Mouse (Mus musculus): Measurements from ENCODE around the gene Tbc1d16.

Gene Tbc1d16

DNA sequence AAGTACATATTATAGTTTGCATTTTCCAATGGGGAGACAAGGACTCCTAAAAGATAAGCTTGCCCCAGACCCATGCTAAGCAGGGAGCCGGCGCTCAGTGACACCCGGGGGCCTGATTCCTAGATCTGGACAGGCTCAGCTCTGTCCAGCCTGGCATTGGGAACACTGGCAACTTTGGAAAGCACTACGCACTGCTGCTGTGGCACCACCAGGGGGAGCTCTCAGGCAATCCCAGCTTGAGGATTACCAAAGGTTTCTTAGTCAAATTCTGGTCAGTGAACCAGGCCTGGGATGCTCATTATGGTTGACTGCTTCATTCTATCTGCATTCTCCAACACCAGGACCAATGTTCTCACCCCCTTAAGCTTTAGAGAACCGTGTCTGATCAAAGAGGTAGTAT lies 21.7 kb downstream of the Tbc1d16 start:
- peak; percentile 92 for DNase-seq

- no peak for DNase-seq
These were observed 22.6 kb downstream of the Tbc1d16 start for GRCm38 (mm10) chr11:119205738-119206137.

DNA sequence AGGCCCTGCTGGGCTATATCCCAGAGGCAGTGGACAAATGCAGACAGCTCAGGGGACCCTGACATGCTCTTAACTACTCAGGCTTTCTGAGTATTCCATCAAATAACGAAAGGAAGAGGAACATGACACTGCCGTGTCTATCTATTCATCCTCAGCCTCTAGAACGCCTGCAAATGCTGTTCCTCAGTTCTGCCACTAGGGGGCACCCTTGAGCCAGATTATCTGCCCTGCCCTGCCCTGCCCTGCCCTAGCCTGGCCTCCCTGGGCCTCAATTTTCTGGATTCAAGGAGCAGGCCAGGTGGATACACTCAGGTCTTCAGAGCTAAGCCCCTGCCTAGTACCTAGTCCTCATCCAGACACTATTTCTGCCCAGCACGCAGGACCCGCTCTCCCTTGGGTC lies 24.9 kb downstream of the Tbc1d16 start:
- peak; percentile 64 to 74 for DNase-seq

GRCm38 (mm10) chr11:119199233-119199601 lies 29.1 kb downstream of the Tbc1d16 start:
- DNase-seq, result peak in 1 of 2 experiments; percentile 55

DNA sequence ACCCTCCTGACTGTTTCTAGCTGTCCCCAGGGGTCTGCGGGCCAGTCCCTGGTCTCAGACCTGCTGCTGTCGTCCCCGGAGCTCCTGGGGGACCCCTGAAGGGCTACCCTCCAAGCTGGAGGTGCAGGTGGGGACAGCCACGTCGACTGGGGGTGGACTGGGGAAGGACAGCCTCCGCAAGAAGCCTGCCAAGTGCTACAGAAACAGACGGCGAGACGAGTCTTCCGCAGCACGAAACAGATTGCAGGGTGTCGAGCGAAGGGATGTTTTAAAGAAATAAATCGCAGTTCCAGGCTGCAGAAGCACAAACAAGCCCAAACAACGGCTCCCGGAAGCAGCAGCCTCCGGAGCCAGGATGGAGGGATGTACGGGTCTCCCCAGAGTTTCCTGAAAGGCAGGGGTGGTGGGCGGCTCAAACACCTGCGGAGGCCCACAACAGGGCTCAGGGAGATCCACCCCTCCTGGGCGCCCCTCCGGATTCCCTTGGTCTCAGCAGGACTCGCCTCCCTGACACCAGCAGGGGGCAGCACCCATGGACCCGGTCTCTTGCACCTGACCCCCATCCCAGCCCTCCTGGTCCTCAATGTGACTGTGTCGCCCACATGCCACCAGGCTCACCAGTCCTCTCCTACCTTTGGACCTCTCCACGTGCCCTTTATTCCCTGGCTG lies 29.6 kb downstream of the Tbc1d16 start:
- peak; percentile 84 to 92 for DNase-seq

DNA sequence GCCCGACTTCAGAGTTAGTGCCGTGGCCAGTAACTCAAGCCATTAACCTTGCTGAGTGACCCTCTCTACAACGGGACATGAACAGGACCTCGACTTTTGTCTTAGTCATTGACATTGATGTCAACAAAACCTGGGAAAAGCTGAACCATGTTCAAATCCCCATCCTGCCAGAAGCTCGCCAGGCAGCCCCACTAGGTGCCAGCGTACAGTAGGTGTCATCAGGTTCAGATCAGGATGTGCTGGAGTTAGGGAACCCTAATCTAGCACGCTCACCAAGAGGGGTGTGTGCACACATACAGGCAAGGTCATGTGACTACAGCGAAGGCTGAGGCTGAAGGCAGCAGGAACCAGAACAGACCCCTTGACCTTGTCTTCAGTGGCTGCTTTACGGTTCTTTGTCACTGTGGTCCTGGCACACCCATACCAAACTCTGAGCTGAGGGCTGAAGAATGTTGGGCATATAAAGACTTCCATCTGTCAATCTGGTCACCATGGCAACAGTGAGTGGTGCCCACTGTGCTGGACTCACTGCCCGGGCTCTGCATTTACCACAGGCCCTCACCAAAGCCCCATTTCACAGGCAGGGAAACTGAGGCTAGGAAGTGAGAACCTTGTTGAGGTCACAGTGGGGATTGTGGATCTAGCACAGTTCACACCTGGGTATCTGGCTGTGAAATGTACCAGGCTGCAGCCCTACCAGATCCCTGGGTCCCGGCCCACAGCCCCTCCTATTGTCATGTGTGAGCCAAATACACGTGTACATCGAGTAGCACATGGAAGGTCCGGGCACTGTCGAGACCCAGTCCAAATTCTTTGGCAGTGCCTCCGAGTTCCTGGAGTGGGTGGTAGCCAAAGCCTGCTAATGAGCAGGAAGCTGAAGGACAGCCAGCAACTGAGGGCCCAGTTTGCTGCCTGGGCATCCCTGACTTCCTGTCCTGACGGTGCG lies 30.4 kb downstream of the Tbc1d16 start:
- peak in 1 of 2 experiments; percentile 87 for DNase-seq

DNA sequence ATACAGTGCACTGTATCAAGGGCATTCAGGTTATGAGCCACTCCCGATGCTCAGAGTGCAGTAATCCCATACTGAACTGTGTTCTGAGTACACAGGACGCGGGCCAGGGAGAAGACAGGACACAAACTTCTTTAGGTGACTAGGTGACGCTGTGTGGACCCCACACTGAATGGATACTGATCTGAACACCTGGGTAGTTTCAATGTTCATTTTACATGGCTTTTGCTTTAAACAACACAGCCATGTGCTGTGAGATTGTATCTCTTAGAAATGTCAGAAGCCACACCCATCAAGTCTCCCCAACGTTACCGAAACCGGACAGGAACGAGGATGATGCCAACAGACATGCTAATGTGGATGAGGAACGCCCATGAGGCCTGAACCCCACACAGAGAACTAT lies 35.7 kb downstream of the Tbc1d16 start:
- no peak for DNase-seq

DNA sequence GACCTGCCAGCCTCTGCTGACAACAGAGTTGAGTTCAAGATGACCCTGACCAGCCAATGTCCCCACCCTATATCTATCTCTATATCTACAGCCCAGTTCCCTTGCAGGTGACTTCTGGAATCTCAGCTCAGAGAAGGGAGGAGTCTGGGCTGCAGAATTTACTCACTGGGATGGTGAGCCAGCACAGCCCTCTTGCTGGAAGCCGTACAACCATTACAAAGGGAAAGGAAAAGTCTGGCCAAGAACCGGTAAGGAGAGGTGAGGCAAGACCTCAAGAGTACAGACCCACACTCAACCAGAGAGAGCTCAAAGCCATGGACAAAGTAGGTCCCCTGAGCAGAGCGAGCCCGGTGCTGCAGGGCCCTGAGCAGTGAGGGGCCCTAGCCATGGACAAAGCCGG lies 36.1 kb downstream of the Tbc1d16 start:
- no peak for DNase-seq

DNA sequence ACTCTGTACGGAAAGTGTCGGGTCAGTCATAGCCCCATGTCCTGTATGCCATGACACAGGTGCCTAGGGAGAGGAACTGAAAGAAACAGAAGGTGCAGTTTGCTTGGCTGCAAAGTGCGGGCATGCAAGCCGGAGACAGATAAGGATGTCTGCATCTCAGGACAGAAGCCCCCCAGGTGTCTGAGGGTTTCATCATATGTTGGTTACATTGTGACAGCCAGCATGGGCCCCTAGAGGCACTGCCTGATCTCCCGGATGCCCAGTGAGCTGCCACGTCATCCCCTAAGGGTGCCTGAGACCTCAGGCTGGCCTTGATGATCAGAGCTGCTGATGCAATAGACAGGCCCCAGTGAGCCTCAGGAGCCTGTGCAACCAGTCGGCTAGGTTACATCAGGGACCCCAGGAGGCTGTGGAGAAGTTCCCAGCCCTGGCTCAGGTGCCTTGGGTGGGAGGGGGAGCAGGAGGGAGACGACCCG lies 36.7 kb downstream of the Tbc1d16 start:
- DNase-seq, result no peak

- DNase-seq, result peak; percentile 79 to 86
These were observed 37.8 kb downstream of the Tbc1d16 start for GRCm38 (mm10) chr11:119190498-119190897.

DNA sequence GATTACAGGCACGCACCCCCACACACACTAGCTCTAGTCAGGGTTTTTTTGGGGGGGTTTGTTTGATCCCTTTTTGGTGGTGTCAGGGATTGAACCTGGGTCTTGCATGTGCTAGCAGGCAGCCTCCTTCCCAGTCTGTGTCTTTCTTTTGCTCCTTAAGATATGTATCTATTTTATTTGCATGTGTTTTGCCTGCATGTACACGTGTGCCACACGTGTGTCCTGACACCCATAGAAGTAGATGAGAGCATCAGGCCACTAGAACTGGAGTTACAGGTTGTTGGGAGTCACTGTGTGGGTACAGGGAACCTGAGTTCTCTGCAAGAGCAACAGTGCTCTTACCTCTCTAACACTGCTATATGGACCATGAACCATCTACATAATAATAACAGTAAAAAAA lies 39.0 kb downstream of the Tbc1d16 start:
- no peak for DNase-seq

- no peak for DNase-seq
These were observed 39.9 kb downstream of the Tbc1d16 start for GRCm38 (mm10) chr11:119188389-119188788.

DNA sequence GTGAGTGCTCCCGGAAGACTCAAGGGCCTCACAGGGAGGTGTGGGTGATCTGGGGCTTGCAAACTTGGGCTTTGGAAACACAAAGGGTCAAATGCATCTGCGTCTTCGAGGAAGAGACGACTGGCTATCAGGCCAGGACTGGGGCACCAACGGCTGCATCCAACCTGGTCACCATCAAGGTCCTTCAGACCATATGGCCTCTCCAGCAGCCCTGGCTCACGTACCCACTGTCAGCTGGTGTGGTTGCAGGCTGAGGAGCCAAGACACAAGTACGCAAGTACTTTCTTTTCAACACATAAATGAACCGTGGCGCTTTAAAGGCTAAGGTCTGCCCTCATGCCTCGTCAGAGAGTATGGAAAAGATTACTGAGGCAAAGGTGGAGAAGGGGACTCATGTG lies 40.5 kb downstream of the Tbc1d16 start:
- peak in 1 of 2 experiments; percentile 72 for DNase-seq

GRCm38 (mm10) chr11:119186989-119187799 lies 41.1 kb downstream of the Tbc1d16 start:
- peak; percentile 85 to 90 for DNase-seq

DNA sequence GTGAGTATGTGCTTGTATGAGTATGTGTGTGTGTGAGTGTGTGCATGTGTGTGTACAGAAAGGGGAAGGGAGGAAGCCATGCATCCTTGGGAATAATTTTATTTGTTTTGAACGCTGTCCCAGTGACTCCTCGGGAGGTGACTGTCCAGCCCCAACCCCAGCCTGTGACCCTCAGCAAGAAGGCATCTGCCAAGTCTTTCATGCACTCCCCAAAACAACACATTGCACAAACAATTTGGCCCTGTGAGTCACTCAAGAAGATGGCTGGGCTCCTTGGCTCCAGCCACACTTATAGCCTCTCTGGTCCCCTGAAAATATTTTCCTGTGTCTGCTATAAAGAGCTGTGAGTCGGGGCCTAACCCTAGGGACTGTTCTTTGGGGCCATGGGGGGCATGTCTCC lies 41.9 kb downstream of the Tbc1d16 start:
- no peak for DNase-seq

DNA sequence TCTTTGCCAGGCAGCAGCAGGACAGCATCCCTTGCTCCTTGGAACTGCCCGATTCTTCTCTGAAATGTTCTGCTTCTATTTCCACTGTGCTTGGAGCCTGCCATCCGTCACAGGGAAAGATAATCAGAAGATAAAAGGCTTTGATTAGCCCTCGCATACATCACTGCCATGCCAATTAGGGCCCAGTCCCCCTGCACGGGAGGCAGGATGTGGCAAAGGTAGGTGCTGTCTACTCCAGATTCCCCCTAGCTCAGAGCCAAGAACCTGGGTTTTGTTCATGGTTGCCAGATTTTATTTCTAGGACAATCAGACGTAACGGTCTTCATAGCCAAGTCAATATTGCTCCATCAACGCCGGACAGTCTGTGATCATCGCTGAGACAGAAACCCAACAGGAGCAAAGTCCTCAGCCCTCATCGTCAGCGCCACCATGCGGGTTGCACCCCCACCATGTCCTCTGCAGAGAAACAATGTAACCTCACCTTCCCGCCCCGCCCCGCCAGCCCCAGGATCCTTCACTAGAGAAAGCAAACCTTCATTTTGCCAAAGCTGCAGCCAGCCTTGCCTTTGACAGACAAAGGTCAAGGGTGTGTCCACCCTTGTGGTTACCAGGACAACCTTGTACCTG lies 44.5 kb downstream of the Tbc1d16 start:
- no peak for DNase-seq

GRCm38 (mm10) chr11:119181861-119182395 lies 46.4 kb downstream of the Tbc1d16 start:
- peak; percentile 38 to 58 for DNase-seq

- no peak for DNase-seq
These were observed 47.3 kb downstream of the Tbc1d16 start for GRCm38 (mm10) chr11:119180824-119181582.

DNA sequence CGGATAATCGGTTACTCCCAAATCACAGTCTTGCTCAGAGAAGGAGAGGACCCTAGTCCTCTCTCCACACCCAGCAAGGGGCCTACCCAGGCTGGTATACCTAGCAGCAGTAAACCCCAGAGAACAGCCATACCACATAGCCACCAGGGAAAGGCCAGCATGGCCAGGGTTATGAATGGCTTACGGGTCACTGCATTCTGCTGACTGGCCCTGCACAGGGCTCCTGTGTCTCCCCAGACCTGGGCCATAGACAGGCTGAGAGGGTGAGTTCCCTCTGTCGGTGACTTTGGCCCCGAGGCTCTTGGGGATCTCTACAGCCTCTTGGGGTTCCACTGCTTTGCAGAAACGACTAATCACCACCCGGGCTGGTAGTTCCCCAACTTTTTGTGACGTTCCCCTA lies 50.0 kb downstream of the Tbc1d16 start:
- no peak for DNase-seq

GRCm38 (mm10) chr11:119176389-119177179 lies 51.7 kb downstream of the Tbc1d16 start:
- DNase-seq, result no peak

- DNase-seq, result no peak
These were observed 56.7 kb downstream of the Tbc1d16 start for GRCm38 (mm10) chr11:119171588-119171987.
